Mouse (Mus musculus): ENCODE results near the gene Erich3.

DNA sequence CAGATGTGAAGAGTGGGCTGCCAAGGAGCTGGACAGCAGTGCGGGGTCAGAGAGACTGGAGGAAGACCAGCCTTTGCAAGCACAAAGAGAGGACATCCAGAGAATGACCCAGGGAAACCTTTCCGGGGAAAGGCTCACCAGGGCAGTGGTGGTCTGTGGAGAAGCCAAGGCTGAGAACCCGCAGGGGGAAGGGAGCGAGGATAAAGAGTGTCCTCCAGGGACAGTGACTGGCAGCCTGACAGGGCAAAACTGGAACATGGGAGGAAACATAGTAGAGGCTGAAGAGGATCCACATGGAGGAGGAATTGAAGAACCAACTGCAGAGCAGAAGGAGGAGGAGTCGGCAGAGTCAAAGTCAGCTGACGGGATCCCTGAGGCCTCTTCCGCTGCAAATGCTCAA, 100.5 kb downstream of the Erich3 start:
- TF ChIP-seq CTCF (IDR thresholded peaks at IDR 0.05; ENCODE audit: low read depth): no peak
- TF ChIP-seq EP300 (IDR thresholded peaks at IDR 0.05; ENCODE audit: low read depth): no peak

Data from liver, postnatal 0 days (tissue).